Mouse (Mus musculus): ENCODE results near the gene Gm20509.

DNA sequence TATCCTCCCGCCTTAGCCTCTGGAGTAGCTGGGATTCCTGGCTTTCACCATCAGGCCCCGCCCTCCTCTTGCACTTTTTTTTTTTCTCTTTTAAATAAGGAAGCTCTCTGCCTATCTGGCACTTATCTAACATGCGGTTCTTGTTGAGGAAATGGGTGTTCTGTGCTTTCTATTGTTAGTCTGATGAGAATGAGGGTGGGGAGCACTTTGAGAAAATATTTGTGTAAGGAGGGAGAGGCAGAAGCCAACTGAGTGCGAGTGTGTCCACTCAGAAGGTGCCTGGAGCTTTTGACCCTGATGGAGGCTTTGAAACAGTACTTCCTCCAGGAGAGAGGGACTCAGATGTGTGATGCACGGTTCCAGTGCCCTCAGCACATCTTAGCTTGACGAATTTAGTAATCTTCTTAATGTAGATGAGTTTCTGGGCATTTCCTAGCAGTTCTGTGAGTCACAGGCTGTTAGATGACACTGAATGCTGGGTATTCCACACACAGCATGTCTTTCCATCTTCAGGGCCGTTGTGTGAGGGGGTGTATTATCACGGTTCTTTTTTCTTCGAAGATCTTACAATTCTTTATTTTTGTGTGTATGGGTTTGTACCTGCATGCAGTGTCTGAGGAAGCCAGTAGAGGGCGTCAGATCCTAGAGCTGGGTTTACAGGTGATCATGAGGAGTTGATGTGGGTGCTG is 31.2 kb upstream of the Gm20509 start:
- TF ChIP-seq CTCF (IDR thresholded peaks at IDR 0.05; ENCODE audit: insufficient read depth, low read length) (no peak), POLR2A (IDR thresholded peaks at IDR 0.05; ENCODE audit: borderline replicate concordance, extremely low read depth, low read depth, low read length) (no peak)
